Mouse (Mus musculus) kidney, embryonic 14.5 days (tissue): ENCODE results near the gene Ano3. TPM values are rescaled to one million over a fixed set of nuclear protein-coding genes. Genes with fewer than 3 reads are reported as not detected.

ENCODE experiments used
- ATAC-seq: fragments of 200-750 bp; cut with Nextera tagmentation; 2 replicates; pipeline ENCODE4 v1.8.0; 2017; ENCODE audit warnings: moderate number of reproducible peaks, mild to moderate bottlenecking, moderate TSS enrichment, moderate library complexity; ENCODE audit not compliant: low FRiP score, low TSS enrichment
- H3K27ac ChIP-seq: fragments of 300-500 bp; sonication (generic); 2 replicates; pipeline ENCODE4 v1.5.1; 2014; ENCODE audit warnings: low read depth, mild to moderate bottlenecking, low read length, moderate library complexity, mixed read lengths
- H3K27me3 ChIP-seq: fragments of 300-500 bp; sonication (generic); 2 replicates; pipeline ENCODE4 v1.6.1; 2014; ENCODE audit warnings: mild to moderate bottlenecking, low read length; ENCODE audit not compliant: control insufficient read depth, insufficient read depth
- H3K36me3 ChIP-seq: fragments of 300-500 bp; sonication (generic); 2 replicates; pipeline ENCODE4 v1.6.1; 2014; ENCODE audit warnings: low read length, mixed read lengths; ENCODE audit not compliant: control insufficient read depth, insufficient read depth
- H3K4me1 ChIP-seq: fragments of 300-500 bp; sonication (generic); 2 replicates; pipeline ENCODE4 v1.6.1; 2014; ENCODE audit warnings: low read length, mixed read lengths; ENCODE audit not compliant: control insufficient read depth, insufficient read depth
- H3K4me2 ChIP-seq: fragments of 300-500 bp; sonication (generic); replicated peaks from 2 replicates; pipeline ENCODE4 v1.6.1; 2014; ENCODE audit warnings: low read depth, mild to moderate bottlenecking, low read length
- H3K4me3 ChIP-seq: fragments of 300-500 bp; sonication (generic); 2 replicates; pipeline ENCODE4 v1.5.1; 2014; ENCODE audit warnings: mild to moderate bottlenecking, low read length
- H3K9ac ChIP-seq: fragments of 300-500 bp; sonication (generic); 2 replicates; pipeline ENCODE4 v1.6.1; 2014; ENCODE audit warnings: low read depth, mild to moderate bottlenecking, low read length, moderate library complexity
- H3K9me3 ChIP-seq: fragments of 300-500 bp; sonication (generic); 2 replicates; pipeline ENCODE4 v1.6.1; 2016; ENCODE audit warnings: low read length; ENCODE audit not compliant: control insufficient read depth
- WGBS: fragments of 180-500 bp; shearing (Covaris S2); extraction: QIAGEN DNeasy Blood & Tissue Kit; methylation state at CpG from one replicate; pipeline ENCODE4 v1.1.7; 2014; 5-methylcytosine and 5-hydroxymethylcytosine counted together
- polyA plus RNA-seq: library from polyadenylated mRNA; unstranded; fragments of >200 nt; fragmentation: Nextera tagmentation; extraction: Ambion mirVana; gene quantifications from 2 replicates; pipeline ENCODE4 v1.2.1, GENCODE M21; 2014

Ano3 gene
- polyA plus RNA-seq, 1 experiment from 2014 or later = 0.70 TPM

DNA sequence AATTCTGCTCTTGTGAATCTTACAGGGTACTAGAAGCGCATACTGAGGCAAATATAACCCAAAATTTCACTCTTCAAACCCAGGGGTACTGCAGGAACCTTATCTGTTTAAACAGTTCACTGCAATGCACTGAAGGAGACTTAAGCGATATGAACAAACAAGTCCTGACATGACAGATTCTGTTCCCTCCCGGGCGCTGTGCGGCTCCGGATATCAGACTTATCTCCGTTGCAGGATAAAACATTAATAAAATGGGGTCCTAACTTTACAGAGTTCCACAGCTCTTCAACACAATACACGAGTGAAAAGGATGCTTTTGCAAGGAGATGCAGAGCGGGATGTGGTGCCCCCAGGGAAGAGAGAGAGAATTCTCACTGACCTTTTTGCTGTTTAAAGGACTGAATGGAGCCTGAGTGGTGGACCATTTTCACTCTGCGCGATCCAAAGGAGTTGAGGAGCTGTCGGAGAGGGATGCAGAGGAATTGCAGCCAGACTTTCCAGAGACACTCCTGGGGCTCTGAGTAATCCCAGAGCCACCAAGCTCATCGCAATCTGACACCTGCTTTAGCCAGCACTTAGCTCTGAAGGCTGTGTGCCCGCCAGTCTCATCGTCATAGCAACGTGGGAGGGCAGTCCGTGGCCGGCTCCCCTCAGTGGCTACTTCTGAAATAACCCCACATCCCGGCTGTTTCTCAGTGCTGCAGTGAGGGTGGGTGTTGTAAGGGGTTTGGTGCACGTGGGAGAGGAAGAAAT lies 868 bp downstream of the Ano3 start:
- Histone ChIP-seq H3K4me1 (no peaks in the 10 kb centered on the region), H3K36me3 (no peaks in the 10 kb centered on the region), H3K27me3 (no peaks in the 10 kb centered on the region), H3K4me3 (peak overlapping the region; percentile 28), H3K27ac (no peak overlapping the region), H3K9me3 (no peaks in the 10 kb centered on the region), H3K9ac (no peak overlapping the region), H3K4me2 (peak overlapping the region; percentile 41)
- ATAC-seq = peak; percentile 99
- WGBS = 13% methylated on average over 20 of the region's 20 CpGs

DNA sequence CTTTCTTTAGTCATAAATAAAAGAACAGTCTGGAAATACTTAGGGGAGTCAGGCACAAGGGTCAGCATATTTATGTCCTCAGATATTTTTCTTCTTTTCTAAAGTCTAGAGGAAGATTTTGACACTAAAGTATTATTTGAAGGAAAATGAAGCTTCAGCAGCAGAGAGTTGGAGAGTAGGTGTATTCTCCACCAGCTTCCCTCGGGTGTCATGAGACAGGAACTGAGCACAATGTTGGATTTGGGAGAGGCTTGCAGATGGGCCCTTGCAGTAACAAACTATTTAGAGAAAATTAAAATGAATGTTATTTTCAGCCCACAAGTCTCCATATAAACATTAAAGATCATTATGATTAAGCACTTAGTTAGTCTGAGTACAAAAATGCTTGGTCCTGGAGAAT lies 5.6 kb downstream of the Ano3 start:
- ATAC-seq = no peak
- WGBS = 68% methylated on average over 1 of the region's 1 CpGs
- no peaks in the 10 kb centered on the region for H3K36me3 ChIP-seq
- H3K27me3 ChIP-seq = no peaks in the 10 kb centered on the region
- H3K27ac ChIP-seq = no peak overlapping the region
- no peaks in the 10 kb centered on the region for H3K9me3 ChIP-seq
- no peak overlapping the region for H3K9ac ChIP-seq
- H3K4me3 ChIP-seq = no peak overlapping the region
- no peak overlapping the region for H3K4me2 ChIP-seq
- no peaks in the 10 kb centered on the region for H3K4me1 ChIP-seq

GRCm38 (mm10) chr2:110935691-110936090 lies 15.0 kb downstream of the Ano3 start:
- Histone ChIP-seq H3K4me3 (no peak overlapping the region), H3K27me3 (no peaks in the 10 kb centered on the region), H3K36me3 (no peaks in the 10 kb centered on the region), H3K4me2 (no peak overlapping the region), H3K9me3 (no peaks in the 10 kb centered on the region), H3K27ac (no peak overlapping the region), H3K9ac (no peak overlapping the region), H3K4me1 (no peaks in the 10 kb centered on the region)
- ATAC-seq = no peak

- Histone ChIP-seq H3K36me3 (no peaks in the 10 kb centered on the region), H3K4me3 (no peak overlapping the region), H3K9ac (no peak overlapping the region), H3K4me2 (no peak overlapping the region), H3K4me1 (no peaks in the 10 kb centered on the region), H3K27me3 (no peaks in the 10 kb centered on the region), H3K9me3 (no peaks in the 10 kb centered on the region), H3K27ac (no peak overlapping the region)
- no peak for ATAC-seq
Measured at GRCm38 (mm10) chr2:110929126-110929525, 21.6 kb downstream of the Ano3 start.

GRCm38 (mm10) chr2:110909506-110909905 lies 41.2 kb downstream of the Ano3 start:
- H3K4me1 ChIP-seq = no peaks in the 10 kb centered on the region
- no peaks in the 10 kb centered on the region for H3K27me3 ChIP-seq
- no peak for ATAC-seq
- no peaks in the 10 kb centered on the region for H3K36me3 ChIP-seq
- no peak overlapping the region for H3K4me3 ChIP-seq
- WGBS = 72% methylated on average over 2 of the region's 2 CpGs
- no peak overlapping the region for H3K27ac ChIP-seq
- no peaks in the 10 kb centered on the region for H3K9me3 ChIP-seq
- no peak overlapping the region for H3K9ac ChIP-seq
- H3K4me2 ChIP-seq = no peak overlapping the region

DNA sequence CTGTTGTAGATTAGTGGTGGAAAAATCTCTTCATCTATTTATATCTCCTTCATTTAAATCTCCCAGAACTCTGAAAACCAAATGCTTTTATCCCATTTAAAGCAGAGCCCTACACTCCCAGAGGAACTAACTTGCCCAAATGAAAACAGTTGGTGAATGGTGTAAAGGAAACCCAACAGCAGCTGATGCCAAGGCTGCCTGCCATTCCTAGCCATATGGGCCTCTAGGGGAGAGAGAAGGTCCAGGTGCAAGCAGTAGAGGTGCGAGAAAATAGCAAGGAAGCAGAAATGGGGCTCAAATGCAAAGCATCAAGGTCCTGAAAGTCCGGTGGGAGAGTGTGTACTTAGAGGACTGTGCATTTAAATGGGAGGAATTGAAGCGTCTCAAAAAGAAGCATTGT lies 44.2 kb downstream of the Ano3 start:
- Histone ChIP-seq H3K4me3 (no peak overlapping the region), H3K36me3 (no peaks in the 10 kb centered on the region), H3K9ac (no peak overlapping the region), H3K27ac (no peak overlapping the region), H3K27me3 (no peaks in the 10 kb centered on the region), H3K4me2 (no peak overlapping the region), H3K4me1 (no peaks in the 10 kb centered on the region), H3K9me3 (no peaks in the 10 kb centered on the region)
- WGBS = 69% methylated on average over 3 of the region's 3 CpGs
- no peak for ATAC-seq

GRCm38 (mm10) chr2:110896477-110897270 lies 54.0 kb downstream of the Ano3 start:
- no peaks in the 10 kb centered on the region for H3K9me3 ChIP-seq
- no peak overlapping the region for H3K4me3 ChIP-seq
- no peak overlapping the region for H3K27ac ChIP-seq
- WGBS = 83% methylated on average over 2 of the region's 2 CpGs
- no peak for ATAC-seq
- H3K4me1 ChIP-seq = no peaks in the 10 kb centered on the region
- H3K4me2 ChIP-seq = no peak overlapping the region
- H3K36me3 ChIP-seq = no peaks in the 10 kb centered on the region
- no peaks in the 10 kb centered on the region for H3K27me3 ChIP-seq
- H3K9ac ChIP-seq = no peak overlapping the region

DNA sequence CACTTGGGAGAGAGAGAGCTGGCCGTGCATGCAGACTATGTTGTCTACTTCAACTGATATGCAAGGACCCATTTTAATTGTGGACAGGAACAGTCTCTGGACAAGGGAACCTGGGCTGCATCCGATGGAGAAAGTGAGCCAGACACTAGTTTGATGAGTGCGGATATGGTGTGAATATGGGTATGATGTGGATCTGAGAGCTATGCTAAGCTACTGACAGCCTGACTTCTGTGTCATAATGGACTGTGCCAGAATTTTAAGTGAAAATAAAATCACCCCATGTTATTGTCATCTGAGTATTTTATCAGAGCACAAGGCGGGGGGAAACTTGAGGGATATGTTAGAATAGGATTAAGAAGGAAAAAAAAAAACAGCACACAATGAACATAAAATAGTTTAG lies 79.1 kb downstream of the Ano3 start:
- Histone ChIP-seq H3K9me3 (no peaks in the 10 kb centered on the region), H3K27me3 (no peaks in the 10 kb centered on the region), H3K36me3 (no peaks in the 10 kb centered on the region), H3K4me2 (no peak overlapping the region), H3K27ac (no peak overlapping the region), H3K4me3 (no peak overlapping the region), H3K9ac (no peak overlapping the region), H3K4me1 (no peaks in the 10 kb centered on the region)
- no peak for ATAC-seq
- WGBS = 77% methylated on average over 4 of the region's 4 CpGs

GRCm38 (mm10) chr2:110865584-110865983 lies 85.1 kb downstream of the Ano3 start:
- Histone ChIP-seq H3K4me1 (no peaks in the 10 kb centered on the region), H3K4me2 (no peak overlapping the region), H3K27ac (no peak overlapping the region), H3K9me3 (no peaks in the 10 kb centered on the region), H3K9ac (no peak overlapping the region), H3K4me3 (no peak overlapping the region), H3K36me3 (no peaks in the 10 kb centered on the region), H3K27me3 (no peaks in the 10 kb centered on the region)
- no peak for ATAC-seq
- 87% methylated on average over 3 of the region's 3 CpGs for WGBS
